Mouse (Mus musculus): ENCODE data around the gene Tmem9. TPM values are rescaled to one million over a fixed set of nuclear protein-coding genes. Genes with fewer than 3 reads are reported as not detected.

The Tmem9 gene
- total and polyA plus RNA-seq, 3 experiments: 11.1 to 28.6 (median 13.1) TPM

- no peaks in the 10 kb centered on the region for H3K36me3 ChIP-seq (ENCODE audit: control insufficient read depth, insufficient read depth, low read length)
- H3K4me1 ChIP-seq (ENCODE audit: control insufficient read depth, insufficient read depth, low read length): no peaks in the 10 kb centered on the region
- no peaks in the 10 kb centered on the region for H3K79me2 ChIP-seq (replicated peaks; ENCODE audit: control insufficient read depth, insufficient read depth, low read length)
- H3K4me3 ChIP-seq: no peak overlapping the region
- 76% methylated on average over 3 of the region's 3 CpGs for WGBS
- H3K27ac ChIP-seq: no peak overlapping the region
- H3K27me3 ChIP-seq (ENCODE audit: control insufficient read depth, insufficient read depth, low read length): no peaks in the 10 kb centered on the region
- no peak for DNase-seq
- intact Hi-C loops (cut with DNase I): no loop called here
- H3K9ac ChIP-seq (ENCODE audit: low read depth, low read length): no peak overlapping the region
- no peak for TF ChIP-seq POLR2A (IDR thresholded peaks at IDR 0.05; ENCODE audit: insufficient read depth, low read depth, low read length)
- no peak for TF ChIP-seq CTCF (IDR thresholded peaks at IDR 0.05)
- no peak for TF ChIP-seq EP300 (IDR thresholded peaks at IDR 0.05; ENCODE audit: insufficient read depth, low read depth, low read length)
Observed at GRCm38 (mm10) chr1:135972576-135972975, 35.4 kb upstream of the Tmem9 start.

GRCm38 (mm10) chr1:135984105-135984504, 23.8 kb upstream of the Tmem9 start:
- TF ChIP-seq POLR2A (IDR thresholded peaks at IDR 0.05; ENCODE audit: insufficient read depth, low read depth, low read length): no peak
- TF ChIP-seq EP300 (IDR thresholded peaks at IDR 0.05; ENCODE audit: insufficient read depth, low read depth, low read length): no peak
- TF ChIP-seq CTCF (IDR thresholded peaks at IDR 0.05): no peak
- Histone ChIP-seq H3K36me3 (ENCODE audit: control insufficient read depth, insufficient read depth, low read length) (no peaks in the 10 kb centered on the region), H3K4me3 (no peak overlapping the region), H3K4me1 (ENCODE audit: control insufficient read depth, insufficient read depth, low read length) (no peaks in the 10 kb centered on the region), H3K27me3 (ENCODE audit: control insufficient read depth, insufficient read depth, low read length) (no peaks in the 10 kb centered on the region), H3K27ac (no peak overlapping the region), H3K9ac (ENCODE audit: low read depth, low read length) (no peak overlapping the region), H3K79me2 (replicated peaks; ENCODE audit: control insufficient read depth, insufficient read depth, low read length) (no peaks in the 10 kb centered on the region)
- intact Hi-C loops (cut with DNase I): no loop called here
- 33% methylated on average over 5 of the region's 5 CpGs for WGBS
- no peak for DNase-seq

- TF ChIP-seq POLR2A (IDR thresholded peaks at IDR 0.05; ENCODE audit: insufficient read depth, low read depth, low read length) (no peak), CTCF (IDR thresholded peaks at IDR 0.05) (no peak)
- H3K27ac ChIP-seq: no peak overlapping the region
- no peak for DNase-seq
- intact Hi-C loops (cut with DNase I): no loop called here
- H3K9ac ChIP-seq (ENCODE audit: low read depth, low read length): no peak overlapping the region
- H3K36me3 ChIP-seq (ENCODE audit: control insufficient read depth, insufficient read depth, low read length): no peaks in the 10 kb centered on the region
- H3K4me3 ChIP-seq: no peak overlapping the region
- no peaks in the 10 kb centered on the region for H3K79me2 ChIP-seq (replicated peaks; ENCODE audit: control insufficient read depth, insufficient read depth, low read length)
- no peaks in the 10 kb centered on the region for H3K4me1 ChIP-seq (ENCODE audit: control insufficient read depth, insufficient read depth, low read length)
- no peaks in the 10 kb centered on the region for H3K27me3 ChIP-seq (ENCODE audit: control insufficient read depth, insufficient read depth, low read length)
Observed at GRCm38 (mm10) chr1:135989876-135990275, 18.1 kb upstream of the Tmem9 start.

- no peaks in the 10 kb centered on the region for H3K27me3 ChIP-seq (ENCODE audit: control insufficient read depth, insufficient read depth, low read length)
- no peak overlapping the region for H3K4me3 ChIP-seq
- no peaks in the 10 kb centered on the region for H3K79me2 ChIP-seq (replicated peaks; ENCODE audit: control insufficient read depth, insufficient read depth, low read length)
- TF ChIP-seq EP300 (IDR thresholded peaks at IDR 0.05; ENCODE audit: insufficient read depth, low read depth, low read length) (no peak), CTCF (IDR thresholded peaks at IDR 0.05) (no peak), POLR2A (IDR thresholded peaks at IDR 0.05; ENCODE audit: insufficient read depth, low read depth, low read length) (no peak)
- 66% methylated on average over 4 of the region's 4 CpGs for WGBS
- DNase-seq: no peak
- H3K4me1 ChIP-seq (ENCODE audit: control insufficient read depth, insufficient read depth, low read length): no peaks in the 10 kb centered on the region
- intact Hi-C loops (cut with DNase I): no loop called here
- H3K9ac ChIP-seq (ENCODE audit: low read depth, low read length): no peak overlapping the region
- H3K36me3 ChIP-seq (ENCODE audit: control insufficient read depth, insufficient read depth, low read length): no peaks in the 10 kb centered on the region
- no peak overlapping the region for H3K27ac ChIP-seq
Observed at GRCm38 (mm10) chr1:135993470-135993869, 14.5 kb upstream of the Tmem9 start.

- TF ChIP-seq CTCF (IDR thresholded peaks at IDR 0.05): no peak
- TF ChIP-seq POLR2A (IDR thresholded peaks at IDR 0.05; ENCODE audit: insufficient read depth, low read depth, low read length): no peak
- TF ChIP-seq EP300 (IDR thresholded peaks at IDR 0.05; ENCODE audit: insufficient read depth, low read depth, low read length): no peak
- WGBS: 65% methylated on average over 7 of the region's 7 CpGs
- H3K79me2 ChIP-seq (replicated peaks; ENCODE audit: control insufficient read depth, insufficient read depth, low read length): no peaks in the 10 kb centered on the region
- H3K4me1 ChIP-seq (ENCODE audit: control insufficient read depth, insufficient read depth, low read length): no peaks in the 10 kb centered on the region
- H3K9ac ChIP-seq (ENCODE audit: low read depth, low read length): no peak overlapping the region
- H3K36me3 ChIP-seq (ENCODE audit: control insufficient read depth, insufficient read depth, low read length): no peaks in the 10 kb centered on the region
- DNase-seq: no peak
- intact Hi-C loops (cut with DNase I): no loop called here
- no peak overlapping the region for H3K4me3 ChIP-seq
- no peak overlapping the region for H3K27ac ChIP-seq
- no peaks in the 10 kb centered on the region for H3K27me3 ChIP-seq (ENCODE audit: control insufficient read depth, insufficient read depth, low read length)
Observed at GRCm38 (mm10) chr1:135997537-135997936, 10.4 kb upstream of the Tmem9 start.

GRCm38 (mm10) chr1:135999720-136000287, 8.1 kb upstream of the Tmem9 start:
- intact Hi-C loops (cut with DNase I): no loop called here
- no peak for DNase-seq
- no peak overlapping the region for H3K9ac ChIP-seq (ENCODE audit: low read depth, low read length)

More at GRCm38 (mm10) chr1:135999720-136000287, 8.1 kb upstream of the Tmem9 start:
- 41% methylated on average over 8 of the region's 8 CpGs for WGBS
- Histone ChIP-seq H3K4me1 (ENCODE audit: control insufficient read depth, insufficient read depth, low read length) (no peaks in the 10 kb centered on the region), H3K27me3 (ENCODE audit: control insufficient read depth, insufficient read depth, low read length) (no peaks in the 10 kb centered on the region), H3K4me3 (no peak overlapping the region), H3K36me3 (ENCODE audit: control insufficient read depth, insufficient read depth, low read length) (no peaks in the 10 kb centered on the region), H3K79me2 (replicated peaks; ENCODE audit: control insufficient read depth, insufficient read depth, low read length) (no peaks in the 10 kb centered on the region), H3K27ac (no peak overlapping the region)
- TF ChIP-seq EP300 (IDR thresholded peaks at IDR 0.05; ENCODE audit: insufficient read depth, low read depth, low read length) (no peak), CTCF (IDR thresholded peaks at IDR 0.05) (no peak), POLR2A (IDR thresholded peaks at IDR 0.05; ENCODE audit: insufficient read depth, low read depth, low read length) (no peak)

All from heart, adult 2 months (tissue).